Mouse (Mus musculus): ENCODE results near the gene Ppp1r3f. TPM values are rescaled to one million over a fixed set of nuclear protein-coding genes. Genes with fewer than 3 reads are reported as not detected.

The Ppp1r3f gene
- polyA plus RNA-seq, 1 experiment from 2014 or later = 2.1 TPM

DNA sequence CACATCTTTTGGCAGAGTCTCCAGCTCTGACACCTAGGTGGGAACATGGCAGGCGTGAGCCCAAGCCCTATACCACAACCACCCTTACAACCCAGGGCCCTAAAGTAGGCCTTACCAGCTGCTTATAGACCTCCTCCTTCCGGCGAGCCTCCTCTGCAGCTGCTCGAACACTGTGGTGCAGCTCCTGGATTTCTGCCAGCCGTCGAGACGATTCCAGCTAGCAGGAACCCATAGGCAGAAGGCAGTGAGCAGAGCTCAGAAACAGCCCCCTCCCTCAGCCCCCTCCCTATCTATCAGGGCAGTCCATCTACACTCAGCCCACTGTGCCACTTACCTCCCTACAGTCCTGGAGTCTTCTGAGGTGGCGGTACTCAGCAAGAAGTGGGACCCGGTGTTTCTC lies 21.3 kb upstream of the Ppp1r3f start:
- 89% methylated on average over 5 of the region's 9 CpGs for WGBS
- ATAC-seq (ENCODE audit: low read depth) (no peak), DNase-seq (ENCODE audit: low spot score) (no peak)
- no peaks in the 10 kb centered on the region for H3K9me3 ChIP-seq (ENCODE audit: control insufficient read depth, low read length)
- no peak overlapping the region for H3K9ac ChIP-seq (ENCODE audit: low read depth, low read length)
- H3K4me1 ChIP-seq (ENCODE audit: control insufficient read depth, insufficient read depth, low read length) = no peaks in the 10 kb centered on the region
- peaks cover 21% of the 10 kb centered on the region for H3K36me3 ChIP-seq (ENCODE audit: control insufficient read depth, insufficient read depth, low read length)
- H3K4me3 ChIP-seq (ENCODE audit: low read depth, low read length) = no peak overlapping the region
- no peak overlapping the region for H3K27ac ChIP-seq (replicated peaks; ENCODE audit: low read depth, low read length)
- no peaks in the 10 kb centered on the region for H3K27me3 ChIP-seq (replicated peaks; ENCODE audit: control insufficient read depth, insufficient read depth, low read length)
- no peak overlapping the region for H3K4me2 ChIP-seq (ENCODE audit: low read depth, low read length)

DNA sequence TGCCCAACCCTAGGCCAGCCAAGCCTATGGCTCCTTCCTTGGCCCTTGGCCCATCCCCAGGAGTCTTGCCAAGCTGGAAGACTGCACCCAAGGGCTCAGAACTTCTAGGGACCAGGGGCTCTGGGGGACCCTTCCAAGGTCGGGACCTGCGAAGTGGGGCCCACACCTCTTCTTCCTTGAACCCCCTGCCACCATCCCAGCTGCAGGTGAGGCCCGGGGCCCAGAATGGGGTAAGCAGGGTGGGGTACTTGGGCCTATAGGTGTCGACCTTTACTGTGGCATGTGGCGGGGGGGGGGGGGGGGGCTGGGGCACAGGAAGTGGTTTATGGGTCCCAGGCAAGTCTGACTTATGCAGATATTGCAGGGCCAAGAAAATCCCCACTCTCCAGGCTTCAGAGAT lies 12.3 kb upstream of the Ppp1r3f start:
- Histone ChIP-seq H3K9ac (ENCODE audit: low read depth, low read length) (no peak overlapping the region), H3K4me2 (ENCODE audit: low read depth, low read length) (no peak overlapping the region), H3K27me3 (replicated peaks; ENCODE audit: control insufficient read depth, insufficient read depth, low read length) (no peaks in the 10 kb centered on the region), H3K4me3 (ENCODE audit: low read depth, low read length) (no peak overlapping the region), H3K9me3 (ENCODE audit: control insufficient read depth, low read length) (no peaks in the 10 kb centered on the region), H3K4me1 (ENCODE audit: control insufficient read depth, insufficient read depth, low read length) (no peaks in the 10 kb centered on the region), H3K36me3 (ENCODE audit: control insufficient read depth, insufficient read depth, low read length) (peaks cover 11% of the 10 kb centered on the region; the same call in 1 of the 2 replicates), H3K27ac (replicated peaks; ENCODE audit: low read depth, low read length) (no peak overlapping the region)
- DNase-seq (ENCODE audit: low spot score) = no peak
- ATAC-seq (ENCODE audit: low read depth) = no peak
- WGBS = 73% methylated on average over 3 of the region's 5 CpGs

DNA sequence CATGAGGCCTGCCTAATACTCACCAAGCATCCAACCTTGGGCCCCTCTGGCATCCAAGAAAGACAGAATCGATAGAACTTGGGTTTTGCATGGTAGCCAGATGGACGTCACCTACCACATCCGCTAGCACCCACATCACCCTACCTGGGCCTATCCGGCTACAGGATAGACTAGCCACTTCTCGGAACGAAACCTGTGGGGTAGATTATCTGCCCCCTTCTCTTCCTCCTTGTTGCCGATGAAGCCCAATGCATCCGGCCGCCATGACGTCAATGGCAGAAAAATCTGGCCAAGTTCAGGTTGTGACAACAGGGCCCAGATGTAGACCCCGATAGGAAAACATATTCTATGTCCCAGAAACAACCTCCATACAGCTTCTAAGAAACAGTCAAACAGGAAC lies 9.8 kb upstream of the Ppp1r3f start:
- Histone ChIP-seq H3K4me3 (ENCODE audit: low read depth, low read length) (no peak overlapping the region), H3K36me3 (ENCODE audit: control insufficient read depth, insufficient read depth, low read length) (0 out of 2 replicates have a peak, but pooled peaks cover 4% of the 10 kb centered on the region), H3K9me3 (ENCODE audit: control insufficient read depth, low read length) (no peaks in the 10 kb centered on the region), H3K9ac (ENCODE audit: low read depth, low read length) (no peak overlapping the region), H3K4me2 (ENCODE audit: low read depth, low read length) (no peak overlapping the region), H3K4me1 (ENCODE audit: control insufficient read depth, insufficient read depth, low read length) (no peaks in the 10 kb centered on the region), H3K27ac (replicated peaks; ENCODE audit: low read depth, low read length) (no peak overlapping the region), H3K27me3 (replicated peaks; ENCODE audit: control insufficient read depth, insufficient read depth, low read length) (no peaks in the 10 kb centered on the region)
- ATAC-seq (ENCODE audit: low read depth) (no peak), DNase-seq (ENCODE audit: low spot score) (no peak)
- 92% methylated on average over 11 of the region's 11 CpGs for WGBS

DNA sequence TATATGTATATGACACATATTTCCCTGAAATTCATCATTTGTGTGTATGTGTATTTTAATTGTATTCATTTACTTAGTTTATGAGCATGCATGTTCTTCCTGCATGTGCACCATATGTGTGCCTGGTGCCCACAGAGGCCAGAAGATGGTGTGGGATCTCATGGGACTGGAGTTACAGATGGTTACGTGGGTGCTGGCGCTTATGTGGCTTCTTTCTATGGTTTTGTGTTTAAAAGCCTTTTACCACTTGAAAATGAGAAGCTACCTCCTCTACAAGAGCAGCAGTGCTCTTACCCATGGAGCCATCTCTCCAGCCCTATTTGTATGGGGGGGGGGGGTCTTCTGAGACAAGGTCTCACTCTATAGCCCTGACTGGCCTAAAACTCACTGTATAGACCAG lies 7.1 kb upstream of the Ppp1r3f start:
- H3K9ac ChIP-seq (ENCODE audit: low read depth, low read length) = no peak overlapping the region
- H3K4me3 ChIP-seq (ENCODE audit: low read depth, low read length) = no peak overlapping the region
- H3K27me3 ChIP-seq (replicated peaks; ENCODE audit: control insufficient read depth, insufficient read depth, low read length) = no peaks in the 10 kb centered on the region
- no peak overlapping the region for H3K4me2 ChIP-seq (ENCODE audit: low read depth, low read length)
- H3K9me3 ChIP-seq (ENCODE audit: control insufficient read depth, low read length) = no peaks in the 10 kb centered on the region
- 98% methylated on average over 2 of the region's 2 CpGs for WGBS
- no peaks in the 10 kb centered on the region for H3K4me1 ChIP-seq (ENCODE audit: control insufficient read depth, insufficient read depth, low read length)
- ATAC-seq (ENCODE audit: low read depth) = no peak
- H3K27ac ChIP-seq (replicated peaks; ENCODE audit: low read depth, low read length) = no peak overlapping the region
- no peak for DNase-seq (ENCODE audit: low spot score)
- H3K36me3 ChIP-seq (ENCODE audit: control insufficient read depth, insufficient read depth, low read length) = 0 out of 2 replicates have a peak, but pooled peaks cover 4% of the 10 kb centered on the region

DNA sequence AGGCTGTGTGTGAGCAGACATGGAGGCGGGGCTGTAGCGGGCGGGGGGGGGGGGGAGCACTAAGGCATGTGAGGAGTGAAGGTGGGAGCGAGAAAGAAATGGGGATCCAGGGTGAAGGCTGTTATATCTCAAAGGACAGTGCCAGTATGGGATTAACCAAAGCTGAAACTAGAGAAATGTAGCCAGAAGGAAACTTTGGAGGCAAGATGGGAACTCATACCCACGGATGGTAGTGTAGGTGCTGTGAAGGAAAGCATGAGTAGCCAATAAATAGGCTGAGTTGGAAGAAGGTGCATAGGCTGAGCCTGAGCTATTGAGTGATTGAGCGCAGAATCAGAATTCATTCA lies 775 bp upstream of the Ppp1r3f start:
- no peaks in the 10 kb centered on the region for H3K36me3 ChIP-seq (ENCODE audit: control insufficient read depth, insufficient read depth, low read length)
- peaks cover 5% of the 10 kb centered on the region; the same call in 1 of the 2 replicates for H3K4me1 ChIP-seq (ENCODE audit: control insufficient read depth, insufficient read depth, low read length)
- WGBS = 32% methylated on average over 5 of the region's 6 CpGs
- ATAC-seq (ENCODE audit: low read depth) (no peak), DNase-seq (ENCODE audit: low spot score) (no peak)
- peak overlapping the region; percentile 34; the same call in 1 of the 2 replicates for H3K9ac ChIP-seq (ENCODE audit: low read depth, low read length)
- H3K27ac ChIP-seq (replicated peaks; ENCODE audit: low read depth, low read length) = peak overlapping the region; percentile 72; the same call in 1 of the 2 replicates
- H3K4me2 ChIP-seq (ENCODE audit: low read depth, low read length) = peak overlapping the region; percentile 65
- H3K27me3 ChIP-seq (replicated peaks; ENCODE audit: control insufficient read depth, insufficient read depth, low read length) = no peaks in the 10 kb centered on the region
- peak overlapping the region; percentile 57 for H3K4me3 ChIP-seq (ENCODE audit: low read depth, low read length)
- H3K9me3 ChIP-seq (ENCODE audit: control insufficient read depth, low read length) = no peaks in the 10 kb centered on the region

DNA sequence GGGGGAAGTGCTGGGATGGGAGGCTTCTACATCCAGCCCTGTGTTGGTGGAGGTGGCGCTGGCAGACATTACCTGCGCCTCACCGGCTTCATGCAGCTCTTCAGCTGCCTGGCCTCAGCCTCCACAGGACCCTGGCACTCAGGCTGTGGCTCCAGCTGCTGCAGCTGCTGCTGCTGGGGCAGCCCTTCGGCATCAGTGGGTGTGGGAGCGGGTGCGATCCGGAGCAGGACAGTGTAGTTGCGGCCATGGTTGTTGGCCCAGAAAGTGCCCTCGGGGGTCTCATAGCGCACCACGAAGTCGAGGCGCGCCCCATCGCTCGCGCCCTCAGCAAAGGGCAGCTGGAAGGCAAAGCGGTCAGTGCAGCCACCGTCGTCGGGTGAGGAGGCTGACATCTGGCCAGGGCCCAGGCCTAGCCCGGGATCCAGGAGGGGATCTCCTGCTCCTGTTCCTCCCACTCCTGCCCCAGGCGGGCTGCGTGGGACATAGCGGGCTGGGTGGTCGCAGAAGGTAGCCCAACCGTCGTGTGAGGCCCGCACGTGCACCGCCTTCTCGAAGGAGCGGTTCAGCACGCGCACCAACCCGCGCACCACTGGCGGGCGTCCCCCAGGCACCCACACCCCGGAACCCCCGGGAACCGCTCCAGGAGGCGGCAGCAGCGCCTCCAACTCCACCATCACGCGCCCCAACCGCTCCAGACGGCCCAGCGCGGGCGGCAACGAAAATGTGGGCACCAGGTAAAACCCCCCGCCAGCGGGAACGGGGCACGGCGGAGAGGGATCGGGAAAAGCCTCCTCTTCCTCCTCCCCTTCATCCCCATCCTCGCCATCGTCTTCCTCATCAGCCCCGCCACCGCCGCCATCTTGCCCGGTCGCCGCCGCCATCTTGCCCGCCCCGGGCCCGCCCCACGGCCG lies 652 bp downstream of the Ppp1r3f start, which contains the start of gene Foxp3:
TSS of gene Foxp3 (plus strand) at position 469 of the 911 bp plus-strand sequence.
- ATAC-seq (ENCODE audit: low read depth) (peak; percentile 2; the same call in 1 of the 2 replicates), DNase-seq (ENCODE audit: low spot score) (peak; percentile 12)
- Histone ChIP-seq H3K4me2 (ENCODE audit: low read depth, low read length) (peak within 1 kb of the TSS; percentile 65), H3K4me1 (ENCODE audit: control insufficient read depth, insufficient read depth, low read length) (peaks cover 5% of the 10 kb centered on the region; the same call in 1 of the 2 replicates), H3K27ac (replicated peaks; ENCODE audit: low read depth, low read length) (peak within 1 kb of the TSS; percentile 77), H3K9ac (ENCODE audit: low read depth, low read length) (peak within 1 kb of the TSS; percentile 78), H3K36me3 (ENCODE audit: control insufficient read depth, insufficient read depth, low read length) (no peaks in the 10 kb centered on the region), H3K4me3 (ENCODE audit: low read depth, low read length) (peak within 1 kb of the TSS; percentile 57), H3K9me3 (ENCODE audit: control insufficient read depth, low read length) (no peaks in the 10 kb centered on the region), H3K27me3 (replicated peaks; ENCODE audit: control insufficient read depth, insufficient read depth, low read length) (no peaks in the 10 kb centered on the region)
- 50% methylated on average over 23 of the region's 72 CpGs for WGBS

DNA sequence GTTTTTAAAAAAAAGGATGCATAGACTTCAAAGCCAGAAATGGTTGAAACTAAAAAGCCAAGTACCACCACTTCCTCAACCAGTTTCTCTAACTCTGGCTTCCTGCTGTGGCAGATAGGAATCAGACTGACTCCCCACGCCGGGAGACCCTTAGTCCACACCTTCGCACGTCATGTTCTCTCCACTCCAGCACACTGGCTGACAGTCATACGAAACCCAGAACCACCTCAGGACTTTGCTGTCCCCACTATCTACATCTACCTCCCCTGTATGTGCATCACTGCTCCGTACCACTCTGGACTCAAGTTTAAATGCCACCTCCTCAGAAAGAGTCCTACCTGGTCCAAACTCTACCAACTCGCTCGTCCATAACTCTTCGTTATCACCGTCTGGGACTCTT lies 1.6 kb downstream of the Ppp1r3f start:
- ATAC-seq (ENCODE audit: low read depth) = no peak
- H3K4me1 ChIP-seq (ENCODE audit: control insufficient read depth, insufficient read depth, low read length) = peaks cover 5% of the 10 kb centered on the region; the same call in 1 of the 2 replicates
- no peaks in the 10 kb centered on the region for H3K9me3 ChIP-seq (ENCODE audit: control insufficient read depth, low read length)
- H3K9ac ChIP-seq (ENCODE audit: low read depth, low read length) = no peak overlapping the region
- H3K27me3 ChIP-seq (replicated peaks; ENCODE audit: control insufficient read depth, insufficient read depth, low read length) = no peaks in the 10 kb centered on the region
- no peak overlapping the region for H3K4me3 ChIP-seq (ENCODE audit: low read depth, low read length)
- no peak for DNase-seq (ENCODE audit: low spot score)
- H3K4me2 ChIP-seq (ENCODE audit: low read depth, low read length) = peak overlapping the region; percentile 65
- H3K36me3 ChIP-seq (ENCODE audit: control insufficient read depth, insufficient read depth, low read length) = no peaks in the 10 kb centered on the region
- 89% methylated on average over 10 of the region's 10 CpGs for WGBS
- no peak overlapping the region for H3K27ac ChIP-seq (replicated peaks; ENCODE audit: low read depth, low read length)

DNA sequence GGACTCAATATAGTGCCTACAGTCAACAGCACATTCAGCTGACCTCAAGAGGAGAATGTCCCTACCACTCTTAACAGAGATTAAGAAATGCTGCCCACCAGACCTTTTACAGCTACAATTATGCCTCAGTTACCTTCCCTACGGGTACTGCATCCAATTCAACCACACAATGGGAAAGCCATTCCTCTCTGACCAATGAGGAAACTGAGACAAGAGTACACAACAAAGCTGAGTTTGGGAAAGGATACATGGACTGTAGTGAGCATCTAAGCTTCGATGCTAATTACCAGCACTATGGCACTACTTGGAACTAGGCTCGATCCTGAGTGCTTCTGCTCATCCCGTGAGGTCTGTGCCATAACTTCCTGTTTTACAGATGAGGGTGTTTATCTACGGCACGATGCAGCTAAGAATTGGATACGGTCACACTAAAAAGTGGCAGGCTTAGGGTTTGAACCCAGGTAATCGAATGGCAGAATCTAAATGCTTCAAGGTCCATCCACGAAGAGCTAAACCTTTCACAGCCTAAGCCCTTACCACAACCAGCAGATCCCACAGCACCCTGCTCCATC lies 2.4 kb downstream of the Ppp1r3f start:
- Histone ChIP-seq H3K4me2 (ENCODE audit: low read depth, low read length) (no peak overlapping the region), H3K4me1 (ENCODE audit: control insufficient read depth, insufficient read depth, low read length) (peaks cover 5% of the 10 kb centered on the region; the same call in 1 of the 2 replicates), H3K27me3 (replicated peaks; ENCODE audit: control insufficient read depth, insufficient read depth, low read length) (no peaks in the 10 kb centered on the region), H3K27ac (replicated peaks; ENCODE audit: low read depth, low read length) (no peak overlapping the region), H3K9me3 (ENCODE audit: control insufficient read depth, low read length) (no peaks in the 10 kb centered on the region), H3K9ac (ENCODE audit: low read depth, low read length) (no peak overlapping the region), H3K4me3 (ENCODE audit: low read depth, low read length) (no peak overlapping the region), H3K36me3 (ENCODE audit: control insufficient read depth, insufficient read depth, low read length) (no peaks in the 10 kb centered on the region)
- 89% methylated on average over 9 of the region's 9 CpGs for WGBS
- DNase-seq (ENCODE audit: low spot score) (no peak), ATAC-seq (ENCODE audit: low read depth) (no peak)

All from embryonic facial prominence, embryonic 14.5 days (tissue).